Mouse (Mus musculus) MEL (cell line): Measurements from ENCODE around the gene Otop1. TPM values are rescaled to one million over a fixed set of nuclear protein-coding genes. Genes with fewer than 3 reads are reported as not detected.

ENCODE experiments used
- DNase-seq: peaks from one replicate; pipeline ENCODE4 v3.0.0; 2011; ENCODE audit warnings: low read depth, low spot score
- H3K27ac ChIP-seq: 2 replicates; pipeline ENCODE4 v1.5.1; 2012; ENCODE audit warnings: low read depth, mild to moderate bottlenecking, control low read depth, low read length, moderate library complexity; ENCODE audit not compliant: control insufficient read depth
- H3K27me3 ChIP-seq, 2 experiments: fragments of 150-350 bp in 1 of 2; sonication (generic) in 1 of 2; 2 replicates each; pipeline ENCODE4 v1.6.1; 2012; ENCODE audit warnings: low read length in 2 of 2, mild to moderate bottlenecking in 2 of 2, improper control_type of control experiment in 1 of 2, moderate library complexity in 1 of 2; ENCODE audit not compliant: insufficient read depth in 2 of 2, control insufficient read depth in 1 of 2
- H3K36me3 ChIP-seq, 2 experiments: 2 replicates each; pipeline ENCODE4 v1.6.1; 2012 to 2014; ENCODE audit warnings: low read length in 2 of 2, improper control_type of control experiment in 1 of 2, inconsistent platforms in 1 of 2, mild to moderate bottlenecking in 1 of 2; ENCODE audit not compliant: insufficient read depth in 2 of 2, control insufficient read depth in 1 of 2
- H3K4me1 ChIP-seq, 2 experiments: fragments of 150-350 bp in 1 of 2; sonication (generic) in 1 of 2; 2 replicates each; pipeline ENCODE4 v1.6.1; 2012; ENCODE audit warnings: low read length in 2 of 2, improper control_type of control experiment in 1 of 2, mild to moderate bottlenecking in 1 of 2; ENCODE audit not compliant: insufficient read depth in 2 of 2, control insufficient read depth in 1 of 2
- H3K4me3 ChIP-seq, 2 experiments: fragments of 150-350 bp in 1 of 2; sonication (generic) in 1 of 2; 2 replicates each; pipeline ENCODE4 v1.5.1; 2012; ENCODE audit warnings: low read depth in 2 of 2, low read length in 2 of 2, mild to moderate bottlenecking in 2 of 2, moderate library complexity in 2 of 2, control low read depth in 1 of 2, improper control_type of control experiment in 1 of 2; ENCODE audit not compliant: control insufficient read depth in 1 of 2, insufficient read depth in 1 of 2
- H3K79me2 ChIP-seq: 2 replicates; pipeline ENCODE4 v1.6.1; 2012; ENCODE audit warnings: mild to moderate bottlenecking, low read length, moderate library complexity; ENCODE audit not compliant: control insufficient read depth, poor library complexity, insufficient read depth
- H3K9ac ChIP-seq: 2 replicates; pipeline ENCODE4 v1.6.1; 2012; ENCODE audit warnings: low read depth, mild to moderate bottlenecking, control low read depth, low read length, moderate library complexity; ENCODE audit not compliant: control insufficient read depth, poor library complexity, severe bottlenecking
- H3K9me3 ChIP-seq: fragments of 150-350 bp; sonication (generic); replicated peaks from 2 replicates; pipeline ENCODE4 v1.6.1; 2012; ENCODE audit warnings: mild to moderate bottlenecking, low read length, improper control_type of control experiment, moderate library complexity; ENCODE audit not compliant: insufficient read depth
- BHLHE40 ChIP-seq: IDR thresholded peaks from 2 replicates; pipeline ENCODE4 v1.6.1; 2012; ENCODE audit warnings: low read depth, mild to moderate bottlenecking, inconsistent platforms, low read length, improper control_type of control experiment, borderline replicate concordance
- CHD2 ChIP-seq: IDR thresholded peaks from 2 replicates; pipeline ENCODE4 v1.6.1; 2011; ENCODE audit warnings: low read length, improper control_type of control experiment
- CTCF ChIP-seq, 3 experiments: IDR thresholded peaks in 2 of 3; conservative IDR thresholded peaks in 1 of 3; 2 replicates each; pipeline ENCODE4 v1.5.1; 2011 to 2012; ENCODE audit warnings: low read length in 3 of 3, low read depth in 2 of 3, mild to moderate bottlenecking in 2 of 3, improper control_type of control experiment in 1 of 3, inconsistent platforms in 1 of 3, mixed read lengths in 1 of 3, moderate library complexity in 1 of 3; ENCODE audit not compliant: control insufficient read depth in 1 of 3, insufficient read depth in 1 of 3, poor library complexity in 1 of 3, severe bottlenecking in 1 of 3
- E2F4 ChIP-seq: IDR thresholded peaks from 2 replicates; pipeline ENCODE4 v1.6.1; 2011; ENCODE audit warnings: low read depth, low read length, improper control_type of control experiment, borderline replicate concordance
- ELF1 ChIP-seq: IDR thresholded peaks from 2 replicates; pipeline ENCODE4 v1.6.1; 2014; ENCODE audit warnings: low read depth, mild to moderate bottlenecking, inconsistent platforms, low read length, improper control_type of control experiment, moderate library complexity
- ETS1 ChIP-seq: IDR thresholded peaks from 2 replicates; pipeline ENCODE4 v1.6.1; 2012; ENCODE audit warnings: low read depth, mild to moderate bottlenecking, inconsistent platforms, low read length, improper control_type of control experiment, moderate library complexity
- GABPA ChIP-seq: IDR thresholded peaks from 2 replicates; pipeline ENCODE4 v1.6.1; 2012; ENCODE audit warnings: low read depth, mild to moderate bottlenecking, inconsistent platforms, low read length, improper control_type of control experiment, moderate library complexity
- HCFC1 ChIP-seq: IDR thresholded peaks from 2 replicates; pipeline ENCODE4 v1.6.1; 2012; ENCODE audit warnings: low read depth, mild to moderate bottlenecking, inconsistent platforms, low read length, improper control_type of control experiment, moderate library complexity
- KAT2A ChIP-seq: conservative IDR thresholded peaks from 2 replicates; pipeline ENCODE4 v1.6.1; 2012; ENCODE audit warnings: low read depth, low read length, improper control_type of control experiment, inconsistent platforms
- MAX ChIP-seq: IDR thresholded peaks from 2 replicates; pipeline ENCODE4 v1.6.1; 2011; ENCODE audit warnings: low read length, improper control_type of control experiment
- MEF2A ChIP-seq: IDR thresholded peaks from 2 replicates; pipeline ENCODE4 v1.6.1; 2014; ENCODE audit warnings: low read depth, mild to moderate bottlenecking, inconsistent platforms, low read length, improper control_type of control experiment; ENCODE audit not compliant: poor library complexity, insufficient replicate concordance, severe bottlenecking; ENCODE audit errors: extremely low read depth
- MXI1 ChIP-seq: IDR thresholded peaks from 2 replicates; pipeline ENCODE4 v1.6.1; 2011; ENCODE audit warnings: mild to moderate bottlenecking, low read depth, low read length, improper control_type of control experiment
- MYC ChIP-seq: IDR thresholded peaks from 2 replicates; pipeline ENCODE4 v1.6.1; 2011; ENCODE audit warnings: low read depth, mild to moderate bottlenecking, low read length, improper control_type of control experiment, moderate library complexity
- NELFE ChIP-seq: IDR thresholded peaks from 2 replicates; pipeline ENCODE4 v1.6.1; 2011; ENCODE audit warnings: low read depth, low read length, improper control_type of control experiment
- NRF1 ChIP-seq: IDR thresholded peaks from 2 replicates; pipeline ENCODE4 v1.6.1; 2014; ENCODE audit warnings: low read depth, mild to moderate bottlenecking, inconsistent platforms, low read length, improper control_type of control experiment, moderate library complexity; ENCODE audit not compliant: poor library complexity, insufficient read depth, severe bottlenecking
- RCOR1 ChIP-seq: IDR thresholded peaks from 2 replicates; pipeline ENCODE4 v1.6.1; 2012; ENCODE audit warnings: low read depth, mild to moderate bottlenecking, inconsistent platforms, low read length, improper control_type of control experiment
- ZNF384 ChIP-seq: IDR thresholded peaks from 2 replicates; pipeline ENCODE4 v1.6.1; 2012; ENCODE audit warnings: low read depth, mild to moderate bottlenecking, inconsistent platforms, low read length, improper control_type of control experiment
- polyA plus RNA-seq, 2 experiments: library from polyadenylated mRNA; stranded (reverse) in 1 of 2; unstranded in 1 of 2; fragments of >175 nt in 1 of 2; fragments of >200 nt in 1 of 2; gene quantifications; 2 replicates each; pipeline versions ENCODE4 v1.2.1 to v1.2.4; 2012; ENCODE audit warnings: low replicate concordance in 2 of 2, low read depth in 1 of 2; ENCODE audit not compliant: insufficient read length in 2 of 2, insufficient read depth in 1 of 2, missing spikeins in 1 of 2
- total RNA-seq: library from RNA; depleted of rRNA; stranded (reverse); fragments of 300-350 nt; gene quantifications from 2 replicates; pipeline ENCODE4 v1.2.3, GENCODE M21; 2012; rRNA removed

Otop1 gene
- total and polyA plus RNA-seq, 3 experiments, result 0.08 TPM; not detected in 2

DNA sequence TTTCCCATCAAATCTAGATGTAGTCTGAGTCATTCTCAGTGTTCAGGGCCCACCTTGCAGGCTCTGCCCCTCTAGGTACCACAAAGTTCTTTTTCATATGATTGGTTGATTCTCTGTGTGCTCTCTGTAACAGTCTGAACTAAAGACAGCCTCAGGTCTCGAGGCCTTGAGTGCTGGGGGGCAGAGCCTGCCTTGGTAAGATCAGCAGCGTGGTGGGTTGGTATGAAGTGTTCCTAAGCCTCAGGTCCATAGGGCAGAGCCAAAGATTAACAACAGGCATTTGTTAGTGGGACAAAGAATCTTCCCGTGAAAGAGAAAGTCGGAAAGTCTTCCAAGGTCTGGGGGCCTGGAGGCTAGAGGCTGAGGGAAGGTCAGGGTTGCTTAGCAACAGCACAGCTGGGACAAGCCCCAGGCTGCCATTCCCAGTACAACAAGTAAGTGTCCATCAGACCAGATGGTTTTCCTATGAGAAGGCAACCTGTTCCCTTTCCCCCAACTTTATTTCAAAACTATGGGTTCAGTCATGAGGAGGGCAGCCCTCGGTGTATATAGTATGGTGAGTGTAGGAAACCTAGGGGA lies 74.7 kb downstream of the Otop1 start:
- no peak overlapping the region for H3K27ac ChIP-seq
- no peaks in the 10 kb centered on the region for H3K4me1 ChIP-seq
- DNase-seq, result no peak
- H3K9me3 ChIP-seq, result no peaks in the 10 kb centered on the region
- no peak overlapping the region for H3K4me3 ChIP-seq
- TF ChIP-seq CHD2 (no peak), CTCF (IDR thresholded peaks at IDR 0.05 in 2 of 3, conservative IDR thresholded peaks at IDR 0.05 in 1 of 3; ENCODE audit: control insufficient read depth in 1 of 3, insufficient read depth in 1 of 3, low read depth in 2 of 3, low read length in 3 of 3, poor library complexity in 1 of 3, severe bottlenecking in 1 of 3) (no peak), MXI1 (no peak), GABPA (no peak), ETS1 (no peak), KAT2A (no peak), MAX (no peak), HCFC1 (no peak), E2F4 (no peak), ZNF384 (no peak), MYC (no peak), MEF2A (no peak), BHLHE40 (no peak), ELF1 (no peak), NELFE (no peak), NRF1 (no peak), RCOR1 (no peak)
- H3K36me3 ChIP-seq, result no peaks in the 10 kb centered on the region
- H3K27me3 ChIP-seq, result no peaks in the 10 kb centered on the region
- no peaks in the 10 kb centered on the region for H3K79me2 ChIP-seq
- H3K9ac ChIP-seq, result no peak overlapping the region

Other genes starting within 250 kb of the Otop1 start
- 39.9 and 44.0 TPM in 2 replicates for gene Stx18, start 237.2 kb upstream of the Otop1 start, total RNA-seq
- 10 to 100 TPM in 1 of 2 experiments, not detected in 1; 44.4 TPM for gene Stx18, start 237.2 kb upstream of the Otop1 start, polyA plus RNA-seq
- gene Nsg1, start 116.1 kb upstream of the Otop1 start, total RNA-seq, result 0.07 and 0.12 TPM in 2 replicates
- under 1 TPM in 1 of 2 experiments, not detected in 1; 0.18 TPM for gene Nsg1, start 116.1 kb upstream of the Otop1 start, polyA plus RNA-seq
- 14.0 and 16.8 TPM in 2 replicates for gene Zbtb49, start 55.5 kb upstream of the Otop1 start, total RNA-seq
- gene Zbtb49, start 55.5 kb upstream of the Otop1 start, polyA plus RNA-seq, result 10 to 100 TPM in 1 of 2 experiments, not detected in 1; 17.5 TPM
- 333 and 340 TPM in 2 replicates for gene Lyar, start 55.5 kb upstream of the Otop1 start, total RNA-seq
- gene Lyar, start 55.5 kb upstream of the Otop1 start, polyA plus RNA-seq, result 100 to 1,000 TPM; 507 to 678 TPM
- gene Tmem128, start 15.8 kb upstream of the Otop1 start, total RNA-seq, result 76.4 and 78.9 TPM in 2 replicates
- gene Tmem128, start 15.8 kb upstream of the Otop1 start, polyA plus RNA-seq, result 10 to 100 TPM in 1 of 2 experiments, not detected in 1; 55.9 TPM
- not detected in 2 replicates for gene Drd5, start 43.4 kb downstream of the Otop1 start, total RNA-seq
- not detected for gene Drd5, start 43.4 kb downstream of the Otop1 start, polyA plus RNA-seq
- 1.1 and 2.3 TPM in 2 replicates for gene Slc2a9, start 227.2 kb downstream of the Otop1 start, total RNA-seq
- 1 to 10 TPM in 1 of 2 experiments, not detected in 1; 4.2 TPM for gene Slc2a9, start 227.2 kb downstream of the Otop1 start, polyA plus RNA-seq